Mouse (Mus musculus) activated CD4-positive, CD25-positive, alpha-beta regulatory T cell, adult 4 months (primary cell): ENCODE measurements around the gene Prss22. TPM values are rescaled to one million over a fixed set of nuclear protein-coding genes. Genes with fewer than 3 reads are reported as not detected.
"Not testable (repeated sequence)": the region's sequence is repeated elsewhere in the genome, so short reads cannot be mapped to it uniquely, and the experiment has no call there.

Experiments used
- ATAC-seq: one replicate; pipeline ENCODE4 v1.8.0; 2017
- polyA plus RNA-seq, 2 experiments: library from polyadenylated mRNA; unstranded; fragments of 100-300 nt; shearing (Covaris generic); gene quantifications; one replicate each; pipeline ENCODE4 v1.2.1; 2017

Prss22 gene
- polyA plus RNA-seq, 2 experiments from 2014 or later = not detected

DNA sequence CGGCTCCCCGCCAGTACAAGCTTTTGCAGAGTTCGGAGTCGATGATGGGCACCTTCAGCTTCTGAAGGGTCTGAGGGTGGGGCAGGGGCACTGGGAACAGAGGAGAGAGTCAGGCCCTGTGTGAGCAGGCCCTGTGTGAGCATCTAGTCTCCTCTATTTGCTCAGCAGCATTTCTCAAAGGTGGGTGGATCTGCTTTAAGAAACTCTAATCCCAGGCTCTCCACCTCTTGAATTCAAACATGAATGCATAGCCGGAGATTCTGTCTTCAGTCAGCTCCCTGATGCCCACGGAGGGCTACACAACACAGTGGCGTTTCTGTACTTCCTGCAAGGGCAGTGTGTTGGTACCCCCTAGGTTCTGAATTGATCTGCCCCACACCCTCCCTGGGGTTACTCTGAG is 3.2 kb downstream of the Prss22 start:
- ATAC-seq = no peak

DNA sequence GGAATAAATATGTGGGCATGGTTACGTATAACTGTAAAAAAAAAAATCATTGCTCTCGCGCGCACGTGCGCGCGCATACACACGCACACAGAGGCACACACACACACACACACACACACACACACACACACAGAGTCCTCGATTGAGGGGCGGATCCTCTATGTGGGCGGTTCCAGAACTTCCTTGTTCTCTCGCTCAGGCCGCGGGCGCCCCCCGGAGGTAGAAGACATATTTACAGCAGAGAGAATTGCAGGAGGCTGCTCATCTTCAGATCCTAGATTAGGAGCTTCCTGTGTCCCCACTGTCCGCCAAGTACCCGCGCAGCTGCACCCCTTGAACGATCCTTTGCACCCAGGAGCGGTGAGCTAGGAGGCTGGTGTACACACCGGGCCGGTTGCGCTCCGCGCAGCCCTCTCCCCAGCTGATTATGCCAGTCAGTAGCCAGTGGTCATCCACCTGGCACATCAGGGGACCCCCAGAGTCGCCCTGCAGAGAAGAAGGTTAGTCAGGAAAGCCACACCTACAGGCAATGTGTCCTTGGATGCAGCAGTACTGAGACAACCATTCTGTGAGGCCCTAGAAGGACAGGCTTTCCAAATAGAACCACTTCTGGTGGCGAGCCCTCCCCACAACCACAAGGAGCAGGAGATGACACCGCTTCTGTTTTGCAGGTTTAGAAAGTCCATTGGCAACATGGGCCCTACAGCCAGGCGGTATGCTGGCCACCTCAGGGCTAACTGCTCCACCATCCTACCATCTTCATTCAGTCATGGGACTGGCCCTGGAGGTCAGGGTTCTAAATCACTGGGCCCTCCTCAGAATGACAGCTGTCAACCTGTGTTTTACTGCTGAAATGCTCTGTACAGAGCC is 4.1 kb downstream of the Prss22 start:
- peak; percentile 85 for ATAC-seq

DNA sequence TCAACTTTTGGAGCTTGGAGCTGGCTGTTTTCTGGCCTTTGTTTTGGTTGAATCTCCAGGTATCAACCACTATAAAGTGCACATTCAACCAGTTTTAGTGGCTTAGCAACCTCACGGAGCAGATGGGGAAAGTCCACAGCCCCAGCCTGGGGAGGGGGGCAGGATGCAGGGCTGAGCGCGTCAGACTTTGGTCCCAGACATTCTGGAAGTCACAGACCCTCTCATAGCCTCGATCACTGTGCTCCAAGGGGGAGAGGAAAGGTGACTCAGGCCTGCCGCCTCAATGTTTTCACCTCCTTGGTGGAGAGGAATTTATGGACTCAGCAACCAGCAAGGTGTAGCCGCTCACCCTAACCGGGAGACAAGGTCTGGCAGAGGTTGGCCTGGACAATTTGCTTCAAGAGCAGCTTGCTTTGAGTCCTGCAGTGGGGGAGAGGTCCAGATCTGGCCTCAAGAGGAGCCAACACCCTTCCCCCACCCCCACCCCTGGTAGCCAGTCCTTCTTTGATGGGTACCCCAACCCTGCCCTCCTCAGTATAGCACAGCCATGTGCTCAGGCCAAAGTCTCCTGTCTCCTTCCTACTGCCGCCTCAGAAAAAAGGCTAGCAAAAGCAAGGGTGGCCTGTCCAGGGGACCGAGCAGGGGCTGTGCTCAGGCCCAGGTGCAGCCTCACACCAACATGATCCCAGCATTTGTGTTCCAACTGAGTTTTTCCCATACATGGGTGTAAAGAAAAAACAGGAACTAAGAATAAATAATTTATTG is 4.9 kb downstream of the Prss22 start:
- no peak for ATAC-seq

DNA sequence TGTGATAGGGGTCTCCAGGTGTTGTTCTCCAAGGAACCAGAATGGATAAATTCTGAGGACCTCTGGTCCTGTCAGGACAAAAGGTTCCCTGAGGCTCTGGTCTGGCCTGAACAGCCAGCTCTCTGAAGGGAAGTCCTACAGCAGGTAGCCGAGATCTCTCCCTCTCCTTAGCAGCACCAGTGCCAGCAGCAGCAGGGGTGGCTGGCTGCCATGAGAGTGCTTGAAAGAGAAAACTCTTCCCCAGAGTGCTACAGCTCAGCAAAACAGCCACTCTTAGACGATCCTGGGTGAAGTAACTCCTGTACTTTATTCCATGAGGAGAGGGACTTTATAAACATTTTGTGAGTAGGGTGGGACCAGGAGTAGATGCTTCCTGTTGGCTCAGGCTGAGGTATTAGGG is 8.1 kb downstream of the Prss22 start:
- no peak for ATAC-seq

DNA sequence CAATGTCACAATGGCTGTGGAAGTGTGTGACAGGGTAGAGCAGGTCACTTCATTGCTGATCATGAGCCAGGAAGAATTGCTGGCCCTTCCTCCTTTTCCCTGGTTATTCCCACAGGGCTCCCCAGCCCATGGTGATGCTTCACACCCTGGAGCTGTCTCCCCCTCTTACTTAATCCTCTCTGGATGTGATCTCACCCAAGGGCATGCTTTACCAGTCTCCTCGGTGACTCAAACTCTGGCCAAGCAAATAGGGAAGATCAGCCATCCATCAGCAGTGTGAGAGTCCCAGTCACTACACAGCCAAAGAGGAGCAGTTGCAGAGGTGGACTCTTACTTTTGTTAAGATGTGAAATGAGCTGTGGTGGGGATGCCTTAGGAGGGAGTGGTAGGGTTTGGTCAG is 12.9 kb downstream of the Prss22 start:
- no peak for ATAC-seq

DNA sequence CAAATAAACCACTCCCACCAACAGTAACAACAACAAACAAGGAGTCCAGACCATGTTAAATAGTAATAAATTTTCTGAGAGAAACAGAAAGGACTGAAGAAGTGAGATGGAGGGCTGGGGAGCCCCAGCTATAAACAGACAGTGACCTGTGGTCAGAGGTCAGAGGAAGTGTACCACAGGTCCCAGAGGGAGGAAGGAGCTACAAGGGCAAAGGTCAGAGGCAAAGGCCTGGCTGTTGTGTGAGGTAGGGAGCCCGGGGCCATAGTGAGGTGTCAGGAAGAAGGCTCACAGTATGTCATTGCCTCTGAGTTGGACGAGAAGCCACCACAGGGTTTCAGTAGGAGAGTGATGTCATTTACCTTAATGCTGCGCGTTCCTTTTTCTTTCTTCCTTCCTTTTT is 15.0 kb downstream of the Prss22 start:
- ATAC-seq = no peak

DNA sequence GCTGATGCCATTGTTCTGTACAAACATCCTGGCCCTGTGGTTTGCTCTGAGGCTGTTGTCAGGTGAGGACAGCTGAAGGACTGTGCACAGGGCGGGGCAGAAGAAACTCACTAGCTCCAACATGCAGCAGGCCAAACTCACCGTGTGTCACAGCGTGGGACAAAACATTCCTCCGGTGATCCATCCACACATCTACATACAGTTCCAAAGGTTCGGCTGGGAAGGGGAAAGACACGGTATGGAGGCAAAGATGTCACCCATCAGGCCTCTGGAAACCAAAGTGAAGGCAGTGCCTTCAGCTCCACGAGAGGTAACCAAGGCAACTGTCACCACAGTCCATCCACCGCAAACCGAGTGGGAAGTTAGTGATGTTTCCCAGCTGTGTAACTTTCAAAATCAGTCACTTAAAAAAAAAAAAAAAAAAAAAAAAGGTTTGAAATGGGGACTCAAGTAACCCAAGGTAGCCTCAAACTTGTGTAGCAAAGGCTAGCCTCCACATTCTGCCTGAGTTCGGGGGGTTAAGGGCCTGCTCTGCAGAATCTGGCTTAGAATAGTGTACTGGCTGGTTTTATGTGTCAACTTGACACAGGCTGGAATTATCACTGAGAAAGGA is 17.5 kb downstream of the Prss22 start, which contains the start of gene Prss30:
Prss30 (minus strand) TSS at position 270 of the 613 bp plus-strand sequence.
- ATAC-seq = no peak

DNA sequence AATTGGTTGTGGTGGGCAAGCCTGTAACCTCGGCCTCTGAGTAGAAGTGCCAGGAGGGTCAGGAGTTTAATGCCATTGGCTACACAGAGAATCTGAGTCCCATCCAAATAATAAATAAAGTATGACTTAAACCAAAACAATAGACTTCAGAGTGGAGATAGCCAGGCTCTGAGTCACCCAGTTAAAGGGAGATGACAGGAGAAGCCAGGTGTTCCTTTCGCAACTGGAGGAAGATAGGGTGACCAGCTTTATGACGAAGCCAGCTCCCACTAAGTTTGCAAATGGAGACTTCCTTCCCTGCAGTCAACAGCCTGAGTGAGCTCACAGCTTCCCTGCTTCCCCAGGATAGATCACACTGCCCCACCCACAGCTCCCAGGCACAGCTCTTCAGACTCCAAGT is 18.4 kb downstream of the Prss22 start:
- ATAC-seq = no peak

DNA sequence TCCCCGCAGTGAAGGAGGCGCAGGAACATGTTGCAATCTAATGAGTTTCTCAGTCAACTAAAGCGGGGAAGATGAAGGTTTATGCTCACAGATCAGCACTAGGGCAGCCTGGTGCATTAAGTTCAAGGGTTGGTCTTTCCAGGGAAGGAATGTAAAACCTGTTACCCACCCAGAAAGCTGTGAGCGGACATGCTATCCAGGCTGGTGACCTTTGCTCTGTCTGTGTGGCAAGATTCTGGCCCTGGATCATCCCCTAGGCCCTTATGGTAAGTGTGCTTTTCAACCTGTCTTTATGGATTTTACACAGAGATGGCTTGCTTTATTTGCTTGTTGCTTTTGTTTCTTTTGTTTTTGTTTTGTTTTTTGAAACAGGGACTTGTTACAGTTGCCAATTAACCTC is 21.2 kb downstream of the Prss22 start:
- no peak for ATAC-seq

DNA sequence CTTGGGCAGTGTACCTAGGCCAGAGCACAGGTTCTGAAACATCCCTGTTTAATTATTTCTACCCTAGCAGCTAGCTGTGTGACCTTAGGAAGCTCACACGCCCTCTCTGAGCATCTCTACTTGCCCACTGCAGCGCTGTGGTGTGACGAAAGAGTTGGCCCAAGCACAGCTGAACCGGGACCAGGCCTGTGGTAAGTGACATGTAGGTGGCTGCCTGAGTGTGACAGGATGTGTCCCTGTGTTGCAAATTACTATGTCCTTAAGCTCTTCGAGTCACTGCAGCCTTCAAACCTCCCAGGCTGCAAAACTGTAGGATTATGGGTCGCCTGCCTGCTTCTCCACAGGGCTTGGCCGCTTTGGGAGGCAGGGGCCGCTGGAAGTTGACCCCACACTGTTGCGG is 26.6 kb downstream of the Prss22 start:
- no peak for ATAC-seq

DNA sequence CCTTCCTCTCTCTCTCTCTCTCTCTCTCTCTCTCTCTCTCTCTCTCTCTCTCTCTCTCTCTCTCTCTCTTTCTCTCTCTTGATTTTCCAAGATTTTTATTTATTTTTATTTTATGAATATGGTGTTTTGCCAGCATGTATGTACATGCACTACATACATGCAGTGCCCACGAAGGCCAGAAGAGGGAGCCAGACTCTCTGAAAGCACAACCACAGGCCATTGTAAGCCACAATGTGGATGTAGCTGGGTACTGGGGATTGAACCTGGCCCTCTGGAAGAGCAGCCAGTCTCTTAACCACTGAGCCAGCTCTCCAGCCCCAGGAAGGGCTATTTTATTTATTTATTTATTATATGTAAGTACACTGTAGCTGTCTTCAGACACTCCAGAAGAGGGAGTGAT is 28.7 kb downstream of the Prss22 start:
- ATAC-seq = no peak

DNA sequence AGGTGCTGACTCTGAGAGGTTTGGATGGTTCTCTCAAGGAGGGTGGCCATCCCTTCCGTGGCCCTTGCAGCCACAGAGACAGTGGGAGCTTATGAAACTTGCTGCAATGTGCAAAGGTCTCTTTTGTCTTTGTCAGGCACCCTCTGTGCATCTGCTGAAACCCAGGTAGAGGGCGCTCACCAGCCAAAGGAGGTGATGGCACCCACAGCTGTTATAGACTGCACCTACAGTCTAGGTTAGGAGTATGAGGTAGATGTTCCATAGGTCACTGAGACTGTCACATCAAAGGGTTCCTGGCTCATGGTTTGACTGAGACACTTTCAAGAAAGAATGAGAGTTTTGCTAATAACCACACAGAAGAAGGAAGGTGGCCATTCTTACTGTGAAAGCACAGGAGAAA is 29.1 kb downstream of the Prss22 start:
- no peak for ATAC-seq

DNA sequence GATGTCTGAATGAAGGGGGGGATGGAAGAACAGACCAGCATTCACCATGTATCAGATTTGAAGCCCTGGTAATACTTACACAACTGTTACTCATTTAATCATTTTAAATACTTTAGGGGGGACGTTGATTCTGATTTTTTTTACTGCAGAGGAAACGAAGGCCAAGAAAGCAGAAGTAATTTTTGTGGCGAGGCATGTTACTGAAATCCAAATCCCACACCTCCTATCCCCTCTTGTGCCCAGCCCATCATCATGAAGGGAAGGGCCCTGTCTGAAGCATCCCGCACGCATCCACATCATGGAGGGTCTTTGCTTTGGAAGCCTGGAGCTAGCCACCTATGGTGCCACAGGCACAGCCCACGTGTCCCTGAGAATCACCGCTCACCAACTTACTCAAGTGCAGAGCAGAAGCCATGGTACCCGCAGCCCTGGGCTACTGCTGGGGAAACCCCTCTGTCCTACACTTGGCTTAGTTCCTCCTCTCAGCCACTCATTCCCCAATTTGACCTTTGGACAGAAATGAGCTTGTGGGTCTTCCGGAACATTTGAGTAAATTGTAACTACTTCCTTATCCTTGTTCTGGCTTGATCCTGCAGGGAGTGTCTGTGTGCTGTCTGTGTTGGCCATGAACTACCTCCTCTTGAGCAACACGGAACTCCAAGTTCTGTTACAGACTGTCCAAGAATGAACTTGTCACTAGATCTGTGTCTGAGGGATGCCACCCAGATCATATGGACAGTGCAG is 31.1 kb downstream of the Prss22 start:
- no peak for ATAC-seq

DNA sequence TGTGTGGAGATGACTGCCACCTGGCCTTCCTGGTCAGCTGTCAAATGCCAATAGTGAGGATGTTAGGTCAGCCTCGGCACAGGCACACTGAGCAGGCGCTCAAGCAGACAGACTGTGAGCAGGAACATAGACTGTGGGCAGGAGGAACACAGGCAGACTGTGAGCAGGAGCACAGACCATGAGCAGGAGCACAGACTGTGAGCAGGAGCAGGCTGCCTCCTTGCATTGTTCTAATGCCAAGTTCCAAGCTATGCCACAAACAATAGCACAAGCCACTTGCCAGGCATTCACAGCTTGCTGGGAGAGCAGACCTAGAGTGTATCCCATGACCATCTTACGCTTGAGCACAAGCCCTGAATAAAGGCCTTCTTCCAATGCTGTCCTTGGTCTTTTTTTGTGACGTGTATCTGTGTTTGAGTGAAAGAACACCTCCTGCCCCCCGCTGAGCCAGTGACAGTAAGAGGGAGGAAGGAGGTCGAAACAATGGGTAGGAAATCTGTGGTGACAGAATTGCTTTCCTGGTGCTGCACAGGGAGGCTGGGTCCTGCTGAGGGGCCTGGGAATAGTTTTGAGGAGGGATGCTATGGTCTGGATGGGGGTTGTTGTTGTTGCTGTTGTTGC is 32.0 kb downstream of the Prss22 start:
- no peak for ATAC-seq

DNA sequence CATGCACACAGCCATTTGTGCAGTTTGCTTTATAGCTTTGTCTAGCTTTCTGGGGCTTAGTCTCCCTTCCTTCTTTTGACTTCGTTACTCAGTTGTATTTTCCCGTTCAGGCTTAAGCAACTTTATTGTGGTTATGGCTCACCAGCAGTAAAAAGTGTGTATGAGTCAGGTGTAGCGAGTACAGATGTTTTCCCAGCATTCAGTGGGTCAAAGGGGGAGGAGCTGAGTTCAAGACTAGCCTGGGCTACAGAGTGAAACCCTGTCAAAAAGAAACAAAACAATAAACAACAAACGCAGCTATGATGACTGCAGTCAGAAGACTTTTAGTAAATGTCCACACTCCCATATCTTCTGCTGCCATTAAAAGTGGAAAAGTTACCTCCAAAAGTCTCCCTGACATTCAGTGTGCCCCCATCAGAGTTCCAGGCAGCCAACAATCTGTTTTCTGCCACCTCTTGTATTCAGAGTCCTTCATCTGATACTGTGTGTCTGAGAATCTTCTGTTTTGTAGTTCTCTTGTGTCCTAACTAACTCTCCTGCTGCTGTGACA is 36.3 kb downstream of the Prss22 start:
- no peak for ATAC-seq

DNA sequence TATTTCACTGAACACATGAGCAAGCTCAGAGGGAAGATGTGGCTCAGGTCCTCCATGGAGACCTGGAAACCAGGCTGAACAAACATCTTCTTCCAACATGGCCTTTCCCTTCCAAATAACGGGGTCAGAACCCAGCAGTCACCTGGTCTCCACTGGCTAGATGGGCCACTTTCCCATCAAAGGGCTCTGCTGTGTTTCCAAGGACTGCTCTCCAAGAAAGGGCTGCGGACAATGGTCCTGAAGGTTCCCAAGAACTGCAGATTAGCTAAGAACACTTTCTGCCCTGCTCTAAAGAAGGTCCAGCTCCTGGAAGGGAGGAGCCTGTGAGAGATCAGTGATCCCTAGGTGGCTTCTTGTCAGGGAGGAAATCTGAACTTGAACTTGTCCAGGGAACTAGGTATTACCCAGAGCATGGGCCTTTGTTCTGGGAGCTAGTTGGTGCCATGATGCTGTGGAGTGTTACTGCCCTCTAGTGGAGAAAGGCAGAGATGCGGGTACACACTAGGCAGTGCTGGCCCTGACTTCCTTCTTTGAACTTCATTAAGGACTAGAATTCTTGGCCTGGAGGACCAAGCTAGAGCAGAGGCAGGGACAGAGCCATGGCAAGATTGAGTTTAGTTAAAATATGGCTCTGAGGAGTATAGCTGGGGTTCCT is 37.7 kb downstream of the Prss22 start:
- peak; percentile 54 for ATAC-seq

DNA sequence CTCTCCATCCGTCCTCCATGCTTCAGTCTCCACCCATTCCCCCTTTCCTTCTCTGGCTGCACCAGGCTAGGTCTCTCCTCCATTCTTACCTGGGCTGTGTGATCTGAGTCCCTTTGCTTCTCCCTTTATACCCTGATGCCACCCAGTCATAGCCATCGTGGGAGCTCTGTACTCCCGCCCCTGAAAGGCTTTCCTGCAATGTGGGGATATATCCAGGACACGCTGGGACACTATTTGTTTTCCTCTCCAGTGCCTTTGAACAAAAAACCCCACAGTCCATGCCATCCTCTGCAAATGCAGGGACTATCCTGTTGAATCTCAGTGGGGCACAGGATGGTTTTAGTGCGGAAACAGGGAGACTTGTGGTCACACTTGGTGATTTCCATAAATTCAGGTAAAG is 42.7 kb downstream of the Prss22 start, which contains the start of gene Sbpl:
Sbpl (minus strand) TSS at position 101 of the 400 bp plus-strand sequence.
- ATAC-seq = no peak

DNA sequence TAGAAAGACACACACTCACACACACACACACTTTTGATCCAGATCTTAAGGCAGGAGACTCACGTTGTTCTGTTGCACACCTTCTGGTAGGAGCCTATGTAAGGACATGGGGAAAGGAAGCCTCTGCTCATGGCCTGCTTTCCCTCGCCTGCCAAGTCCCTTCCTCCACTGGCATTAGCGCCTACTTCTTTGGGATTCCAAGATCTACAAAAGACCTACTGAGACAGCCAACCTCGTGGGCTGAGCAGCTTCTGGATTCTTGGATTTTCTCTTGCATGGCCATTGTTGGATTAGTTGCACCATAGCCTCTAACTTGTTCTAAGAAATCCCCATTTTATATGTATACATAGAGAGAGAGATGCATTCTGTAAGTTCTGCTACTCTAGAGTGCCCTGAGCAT is 47.1 kb downstream of the Prss22 start:
- ATAC-seq = not testable (repeated sequence)

DNA sequence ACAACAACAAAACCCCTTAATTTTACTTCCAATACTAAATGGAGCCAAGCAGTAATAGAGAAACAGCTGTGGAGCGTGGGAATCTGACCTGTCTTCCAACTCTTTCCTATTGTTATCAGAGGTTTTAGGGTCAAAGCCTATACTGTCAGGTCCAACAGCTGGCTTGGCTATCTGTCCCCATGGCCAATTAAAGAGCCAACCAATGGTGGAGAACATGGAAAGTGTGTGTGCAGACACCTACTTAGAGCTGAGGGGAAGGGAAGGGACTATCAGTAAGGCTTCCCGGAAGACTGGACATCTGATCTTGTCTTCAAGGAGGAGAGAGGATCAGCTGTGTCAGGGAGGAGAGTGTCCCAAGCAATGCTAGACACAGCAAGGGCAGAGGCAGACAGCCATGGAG is 48.8 kb downstream of the Prss22 start:
- no peak for ATAC-seq

DNA sequence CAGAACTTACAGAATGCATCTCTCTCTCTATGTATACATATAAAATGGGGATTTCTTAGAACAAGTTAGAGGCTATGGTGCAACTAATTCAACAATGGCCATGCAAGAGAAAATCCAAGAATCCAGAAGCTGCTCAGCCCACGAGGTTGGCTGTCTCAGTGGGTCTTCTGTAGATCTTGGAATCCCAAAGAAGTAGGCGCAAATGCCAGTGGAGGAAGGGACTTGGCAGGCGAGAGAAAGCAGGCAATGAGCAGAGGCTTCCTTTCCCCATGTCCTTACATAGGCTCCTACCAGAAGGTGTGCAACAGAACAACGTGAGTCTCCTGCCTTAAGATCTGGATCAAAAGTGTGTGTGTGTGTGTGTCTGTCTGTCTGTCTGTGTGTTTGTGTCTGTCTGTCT is 50.4 kb downstream of the Prss22 start:
- ATAC-seq = not testable (repeated sequence)
